Mouse (Mus musculus) neural tube, embryonic 10.5 days (tissue): ENCODE data around the gene Gm10188.

Experiments used
- DNase-seq: peaks from one replicate; pipeline ENCODE4 v3.0.0-alpha.2; 2017; ENCODE audit warnings: low spot score; ENCODE audit errors: extremely low spot score

The Gm10188 gene

GRCm38 (mm10) chr1:132226297-132227080 lies 3.1 kb downstream of the Gm10188 start:
- DNase-seq: no peak

GRCm38 (mm10) chr1:132222166-132222565 lies 7.4 kb downstream of the Gm10188 start:
- DNase-seq: peak; percentile 20

DNA sequence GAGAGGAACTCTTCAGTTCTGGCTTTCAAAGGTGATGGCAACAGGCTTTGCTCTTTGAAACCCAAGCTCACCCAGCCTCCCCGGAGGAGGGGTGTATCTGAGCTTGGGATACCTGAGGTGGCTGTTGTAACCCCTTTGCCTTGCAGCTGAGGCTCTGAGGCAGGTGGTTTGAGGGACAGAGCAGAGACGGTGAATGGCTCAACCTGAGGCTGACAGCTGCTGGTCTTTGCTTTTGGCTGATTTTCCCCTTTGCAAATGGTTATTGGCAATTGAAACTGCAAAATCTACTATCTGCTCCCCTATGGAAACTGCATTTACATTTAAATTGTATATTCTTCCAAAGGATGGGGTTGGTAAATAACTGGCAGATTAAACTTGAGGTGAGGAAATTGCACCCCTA lies 7.9 kb downstream of the Gm10188 start:
- no peak for DNase-seq

DNA sequence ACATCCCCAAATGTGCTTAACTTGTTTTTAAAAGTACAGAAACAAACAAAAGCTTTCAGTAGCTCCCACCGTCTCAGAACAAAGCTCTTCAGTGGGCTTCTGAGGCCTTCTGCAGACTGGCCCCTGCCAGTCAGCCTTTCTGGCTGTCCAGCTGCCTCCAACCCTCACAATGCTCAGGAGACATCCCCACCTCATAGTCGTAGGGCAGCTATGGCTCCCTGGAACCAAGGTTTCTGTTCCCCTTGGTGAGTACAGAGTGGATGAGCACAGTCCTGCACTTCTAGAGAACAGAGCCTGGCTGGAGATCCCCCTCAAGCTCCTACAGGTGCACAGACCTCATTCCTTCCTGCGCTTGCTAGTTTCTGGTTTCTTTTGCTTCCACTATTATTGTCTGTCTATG lies 13.3 kb downstream of the Gm10188 start:
- DNase-seq: no peak

DNA sequence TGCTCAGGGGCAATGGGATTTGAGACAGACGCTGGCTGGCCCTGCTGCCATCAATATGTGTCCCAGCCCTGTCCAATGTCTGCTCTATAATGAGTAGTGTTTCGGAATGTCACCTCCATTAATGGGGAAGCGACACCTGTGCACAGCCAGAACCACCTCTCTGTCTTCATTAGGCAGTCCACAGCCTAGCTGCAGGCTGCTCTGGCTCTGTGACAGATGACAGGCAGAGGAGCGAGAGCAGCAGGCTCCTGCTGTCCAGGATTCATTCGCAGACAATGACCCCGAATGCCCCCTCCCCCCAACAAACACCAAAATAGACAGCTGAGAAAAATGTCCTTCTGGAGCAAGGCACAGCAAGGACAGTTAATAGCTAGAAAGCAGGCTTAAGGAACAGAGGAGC lies 16.5 kb downstream of the Gm10188 start:
- peak; percentile 55 for DNase-seq

DNA sequence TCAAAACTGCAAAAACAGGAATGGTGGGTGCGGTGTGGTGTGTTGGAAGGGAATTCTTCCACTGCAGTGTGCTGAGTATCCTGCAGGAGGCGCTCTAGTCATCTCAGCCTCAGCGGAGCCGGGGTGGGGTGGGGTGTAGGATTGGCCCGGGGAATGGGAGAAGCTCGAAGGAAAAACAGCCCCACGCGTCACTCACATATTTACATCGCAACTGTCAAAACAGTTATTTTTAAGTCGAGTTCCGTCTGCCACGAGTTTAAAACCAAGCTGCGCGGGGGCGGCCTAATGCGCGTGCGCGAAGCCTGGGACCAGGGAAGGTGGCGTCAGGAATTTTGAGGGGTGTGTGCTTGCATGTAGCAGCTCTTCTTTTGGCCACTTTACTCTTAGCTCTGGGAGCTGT lies 17.3 kb downstream of the Gm10188 start:
- DNase-seq: peak; percentile 76

- no peak for DNase-seq
Measured at GRCm38 (mm10) chr1:132211672-132212071, 17.9 kb downstream of the Gm10188 start.

GRCm38 (mm10) chr1:132210922-132211321 lies 18.6 kb downstream of the Gm10188 start:
- DNase-seq: no peak

- no peak for DNase-seq
Measured at GRCm38 (mm10) chr1:132209400-132209799, 20.2 kb downstream of the Gm10188 start.

GRCm38 (mm10) chr1:132208154-132208553 lies 21.4 kb downstream of the Gm10188 start:
- DNase-seq: no peak

- peak; percentile 12 for DNase-seq
Measured at GRCm38 (mm10) chr1:132206828-132207227, 22.7 kb downstream of the Gm10188 start.

DNA sequence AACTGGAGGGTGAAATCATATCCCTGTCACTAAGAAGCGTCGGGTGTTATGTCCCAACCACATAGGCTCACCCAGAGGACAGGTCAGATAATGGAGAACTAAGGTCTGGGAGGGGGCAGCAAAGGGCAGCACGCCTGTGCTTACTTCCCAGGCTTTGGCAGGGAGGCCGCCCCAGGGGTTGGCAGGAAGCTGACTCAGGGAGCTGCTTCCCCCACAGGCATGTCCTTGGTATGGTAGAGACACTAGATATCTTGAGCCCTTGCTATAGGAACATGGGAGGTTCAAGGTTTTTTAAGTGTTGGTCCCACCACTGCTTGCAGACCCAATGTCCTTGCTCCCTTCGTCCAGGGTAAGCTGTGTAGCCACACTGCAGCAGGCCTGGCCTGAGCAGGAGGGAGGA lies 23.6 kb downstream of the Gm10188 start:
- DNase-seq: no peak

GRCm38 (mm10) chr1:132202771-132203170 lies 26.8 kb downstream of the Gm10188 start:
- no peak for DNase-seq

- DNase-seq: no peak
Measured at GRCm38 (mm10) chr1:132201936-132202335, 27.6 kb downstream of the Gm10188 start.

GRCm38 (mm10) chr1:132201511-132201860 lies 28.1 kb downstream of the Gm10188 start:
- DNase-seq: peak; percentile 14

DNA sequence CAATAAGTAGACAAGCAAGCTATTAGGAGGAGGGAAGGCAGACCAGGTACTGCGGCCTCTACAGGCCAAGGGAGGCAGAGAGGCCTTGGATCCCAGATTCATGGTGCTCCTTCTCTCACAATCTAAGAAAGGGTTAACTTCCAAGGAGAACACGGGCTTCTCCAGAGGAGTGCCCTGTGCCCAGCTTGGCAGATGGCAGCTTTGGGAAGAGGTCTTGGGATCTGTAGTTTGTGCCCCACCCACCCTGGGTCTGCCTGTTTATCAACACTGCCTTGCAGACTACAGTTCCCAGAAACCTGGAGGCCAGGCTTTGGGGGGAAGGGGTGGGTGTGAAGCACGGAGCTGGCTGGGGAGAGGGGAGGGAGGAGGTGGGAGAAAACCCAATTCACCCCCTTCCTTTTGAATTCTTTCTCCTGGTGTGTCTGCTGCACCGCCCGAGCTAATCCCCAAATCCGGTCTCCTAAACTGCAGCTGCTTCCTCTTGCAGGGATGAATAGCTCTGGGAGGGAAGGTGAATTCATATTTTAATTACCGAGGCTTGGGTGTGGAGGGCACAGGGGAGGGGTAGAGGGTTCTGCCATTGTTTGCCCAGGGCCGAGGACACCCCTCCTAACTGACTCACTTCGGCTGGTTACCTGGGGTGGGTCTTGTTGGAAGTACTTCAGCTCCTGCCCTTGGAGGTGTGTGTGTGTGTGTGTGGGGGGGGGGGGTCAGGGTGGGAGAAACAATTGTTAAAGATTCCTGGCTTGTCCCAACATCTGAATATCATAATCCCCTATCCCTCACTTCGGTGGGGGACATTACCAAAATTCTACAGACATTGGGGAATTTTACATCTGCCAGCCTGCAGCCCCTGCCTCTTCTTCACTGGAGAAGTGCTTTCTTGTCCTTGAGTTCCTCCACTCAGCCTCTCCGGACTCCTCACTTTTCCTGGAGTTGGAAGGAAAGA lies 28.7 kb downstream of the Gm10188 start:
- DNase-seq: peak; percentile 46

- peak; percentile 13 for DNase-seq
Measured at GRCm38 (mm10) chr1:132199934-132200333, 29.6 kb downstream of the Gm10188 start.

- DNase-seq: no peak
Measured at GRCm38 (mm10) chr1:132199244-132199643, 30.3 kb downstream of the Gm10188 start.

GRCm38 (mm10) chr1:132198401-132199071 lies 31.0 kb downstream of the Gm10188 start:
- peak; percentile 12 for DNase-seq

GRCm38 (mm10) chr1:132197666-132198065 lies 31.9 kb downstream of the Gm10188 start:
- DNase-seq: peak; percentile 21

- DNase-seq: peak; percentile 11
Measured at GRCm38 (mm10) chr1:132196337-132196736, 33.2 kb downstream of the Gm10188 start.

DNA sequence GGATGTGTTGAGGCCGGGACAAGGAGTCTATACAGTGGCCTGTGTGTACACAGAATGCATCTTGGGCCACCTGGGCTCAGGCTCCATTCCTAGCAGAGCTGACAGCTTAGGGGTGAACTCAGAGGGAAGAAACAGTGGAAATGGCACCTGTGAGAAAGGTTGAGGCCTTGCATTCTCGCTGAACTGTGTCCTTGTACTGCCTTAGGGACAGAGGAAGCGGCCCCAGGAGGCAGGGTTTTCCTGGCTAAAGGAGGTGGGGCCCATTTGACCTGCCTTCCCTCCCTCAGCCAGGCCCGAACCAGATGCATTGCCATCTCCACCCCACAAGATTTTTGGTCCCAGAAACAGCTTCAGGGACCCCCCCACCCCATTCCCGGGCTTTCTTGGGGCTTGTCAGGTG lies 33.9 kb downstream of the Gm10188 start:
- peak; percentile 17 for DNase-seq
